Mouse (Mus musculus): Measurements from ENCODE around the gene Hist1h4h.
"Not testable (repeated sequence)": the region's sequence is repeated elsewhere in the genome, so short reads cannot be mapped to it uniquely, and the experiment has no call there.

The Hist1h4h gene

GRCm38 (mm10) chr13:23537006-23537710 lies 6.3 kb downstream of the Hist1h4h start:
- ChIA-PET CTCF (interaction anchor here in 1 of 4 experiments (1.4 kb wide), 1 partner anchor 135 kb away, joined by 3 read pairs; no protein-coding TSS in a partner anchor), POLR2A (interaction anchor here in 3 of 4 experiments (0.8 to 24.7 kb wide), 36 partner anchors 9 to 1493 kb away, joined by 3 to 692 read pairs (median 4); partner anchors contain the start of genes Hist1h2ae (in 3 of the 3), Hist1h2bg (in 3 of the 3), Hist1h4d (in 3 of the 3) and Hist1h4f (in 3 of the 3))

- POLR2A ChIA-PET, result interaction anchor here in 3 of 4 experiments (0.6 to 24.7 kb wide), 28 partner anchors 7 to 1494 kb away, joined by 3 to 692 read pairs (median 4); partner anchors contain the start of genes Hist1h2ae (in 3 of the 3), Hist1h2bg (in 3 of the 3), Hist1h4d (in 3 of the 3) and Hist1h4f (in 3 of the 3)
- CTCF ChIA-PET, result no interaction called here
Measured at GRCm38 (mm10) chr13:23538249-23538648, 7.4 kb downstream of the Hist1h4h start.

GRCm38 (mm10) chr13:23539821-23540220 lies 9.0 kb downstream of the Hist1h4h start:
- ChIA-PET POLR2A (interaction anchor here (0.5 to 24.7 kb wide), 27 partner anchors 9 to 1504 kb away, joined by 3 to 692 read pairs (median 6); partner anchors contain the start of genes Hist1h2ae (in 3 of the 4), Hist1h2bg (in 3 of the 4), Hist1h4d (in 3 of the 4) and Hist1h4f (in 3 of the 4)), CTCF (interaction anchor here in 1 of 4 experiments (1.8 kb wide), 1 partner anchor 17 kb away, joined by 3 read pairs; no protein-coding TSS in a partner anchor)

GRCm38 (mm10) chr13:23541497-23541896 lies 10.6 kb downstream of the Hist1h4h start:
- ChIA-PET CTCF (interaction anchor here in 1 of 4 experiments (1.8 kb wide), 1 partner anchor 15 kb away, joined by 3 read pairs; no protein-coding TSS in a partner anchor), POLR2A (interaction anchor here (0.5 to 24.7 kb wide), 50 partner anchors 7 to 1712 kb away, joined by 3 to 692 read pairs (median 6); partner anchors contain the start of genes Hist1h2ae (in 3 of the 4), Hist1h2bg (in 3 of the 4), Hist1h4d (in 3 of the 4) and Hist1h4f (in 3 of the 4))

- CTCF ChIA-PET, result interaction anchor here in 2 of 4 experiments (0.8 to 1.1 kb wide), 2 partner anchors 9 to 77 kb away, joined by 3 read pairs; partner anchors contain the start of genes Btn1a1 (in 1 of the 2) and Hist1h2af (in 1 of the 2)
- POLR2A ChIA-PET, result interaction anchor here (0.6 to 24.7 kb wide), 60 partner anchors 8 to 221 kb away, joined by 3 to 692 read pairs (median 5); partner anchors contain the start of genes Hist1h2ac (in 3 of the 4), Hist1h2af (in 3 of the 4), Hist1h4f (in 3 of the 4) and Hist1h4h (in 3 of the 4)
Measured at GRCm38 (mm10) chr13:23542225-23542980, 11.6 kb downstream of the Hist1h4h start.

GRCm38 (mm10) chr13:23542999-23543607 lies 12.3 kb downstream of the Hist1h4h start, which contains the start of gene Hist1h2bh:
Hist1h2bh (minus strand) TSS chr13:23543392.
- CTCF ChIA-PET, result interaction anchor here in 2 of 4 experiments (0.8 to 1.1 kb wide), 2 partner anchors 10 to 78 kb away, joined by 3 read pairs; partner anchors contain the start of genes Btn1a1 (in 1 of the 2) and Hist1h2af (in 1 of the 2)
- POLR2A ChIA-PET, result interaction anchor here (0.6 to 24.7 kb wide), 51 partner anchors 8 to 1500 kb away, joined by 3 to 692 read pairs (median 5); partner anchors contain the start of genes Hist1h2ac (in 3 of the 4), Hist1h2ae (in 3 of the 4), Hist1h2af (in 3 of the 4) and Hist1h2bg (in 3 of the 4)

GRCm38 (mm10) chr13:23543965-23544786 lies 13.3 kb downstream of the Hist1h4h start, which contains the start of gene Hist1h3f:
Hist1h3f (plus strand) TSS chr13:23544052.
- POLR2A ChIA-PET, result interaction anchor here (0.7 to 24.7 kb wide), 29 partner anchors 9 to 1501 kb away, joined by 3 to 692 read pairs (median 10); partner anchors contain the start of genes Hist1h2ae (in 3 of the 4), Hist1h2bg (in 3 of the 4), Hist1h4h (in 3 of the 4) and Hist1h1d (in 2 of the 4)
- CTCF ChIA-PET, result no interaction called here

GRCm38 (mm10) chr13:23544787-23545120 lies 13.9 kb downstream of the Hist1h4h start:
- CTCF ChIA-PET, result not testable (repeated sequence)
- POLR2A ChIA-PET, result interaction anchor here in 3 of 4 experiments (0.8 to 24.7 kb wide), 15 partner anchors 8 to 143 kb away, joined by 3 to 692 read pairs (median 10); partner anchors contain the start of genes Hist1h1d (in 2 of the 3), Hist1h2ae (in 2 of the 3), Hist1h2af (in 2 of the 3) and Hist1h2bg (in 2 of the 3)

GRCm38 (mm10) chr13:23546694-23547093 lies 15.8 kb downstream of the Hist1h4h start:
- CTCF ChIA-PET, result interaction anchor here in 1 of 4 experiments (1.0 kb wide), 1 partner anchor 199 kb away, joined by 3 read pairs; no protein-coding TSS in a partner anchor
- POLR2A ChIA-PET, result interaction anchor here in 3 of 4 experiments (0.5 to 24.7 kb wide), 24 partner anchors 7 to 193 kb away, joined by 3 to 692 read pairs (median 5); partner anchors contain the start of genes Hist1h2af (in 3 of the 3), Hist1h1d (in 2 of the 3), Hist1h4f (in 2 of the 3) and Hist1h4h (in 2 of the 3)

GRCm38 (mm10) chr13:23550761-23551145 lies 19.9 kb downstream of the Hist1h4h start:
- POLR2A ChIA-PET, result interaction anchor here (0.6 to 11.8 kb wide), 77 partner anchors 8 to 1508 kb away, joined by 3 to 692 read pairs (median 6); partner anchors contain the start of genes Hist1h2af (in 4 of the 4), Hist1h2ac (in 3 of the 4), Hist1h2ae (in 3 of the 4) and Hist1h2bc (in 3 of the 4)
- CTCF ChIA-PET, result interaction anchor here in 2 of 4 experiments (0.6 to 1.2 kb wide), 2 partner anchors 53 to 146 kb away, joined by 3 read pairs; no protein-coding TSS in a partner anchor

GRCm38 (mm10) chr13:23551146-23551834 lies 20.4 kb downstream of the Hist1h4h start, which contains the start of gene Hist1h4f:
Hist1h4f (minus strand) TSS chr13:23551648.
- CTCF ChIA-PET, result interaction anchor here in 1 of 4 experiments (1.2 kb wide), 1 partner anchor 146 kb away, joined by 3 read pairs; no protein-coding TSS in a partner anchor
- POLR2A ChIA-PET, result interaction anchor here (0.5 to 11.8 kb wide), 86 partner anchors 9 to 1769 kb away, joined by 3 to 692 read pairs (median 6); partner anchors contain the start of genes Hist1h2af (in 4 of the 4), Hist1h3g (in 4 of the 4), Hist1h2ac (in 3 of the 4) and Hist1h2ad (in 3 of the 4)

- ChIA-PET POLR2A (interaction anchor here (0.5 to 11.8 kb wide), 61 partner anchors 9 to 1515 kb away, joined by 3 to 692 read pairs (median 9); partner anchors contain the start of genes Hist1h2af (in 4 of the 4), Hist1h2bf (in 4 of the 4), Hist1h2ac (in 3 of the 4) and Hist1h2ad (in 3 of the 4)), CTCF (interaction anchor here in 1 of 4 experiments (1.2 kb wide), 1 partner anchor 145 kb away, joined by 3 read pairs; no protein-coding TSS in a partner anchor)
Measured at GRCm38 (mm10) chr13:23551931-23552914, 21.4 kb downstream of the Hist1h4h start.

- ChIA-PET POLR2A (interaction anchor here in 3 of 4 experiments (1.0 to 11.8 kb wide), 21 partner anchors 11 to 1518 kb away, joined by 3 to 692 read pairs (median 88); partner anchors contain the start of genes Hist1h2ae (in 3 of the 3), Hist1h2bf (in 3 of the 3), Hist1h2bg (in 3 of the 3) and Hist1h2ad (in 2 of the 3)), CTCF (no interaction called here)
Measured at GRCm38 (mm10) chr13:23552962-23553361, 22.1 kb downstream of the Hist1h4h start, which contains the start of gene Hist1h1d. Hist1h1d (plus strand) TSS chr13:23553262.
